Mouse (Mus musculus): ENCODE data around the gene Igfals. TPM values are rescaled to one million over a fixed set of nuclear protein-coding genes. Genes with fewer than 3 reads are reported as not detected.

Gene Igfals
- polyA plus RNA-seq, 1 experiment: 9.0 TPM

DNA sequence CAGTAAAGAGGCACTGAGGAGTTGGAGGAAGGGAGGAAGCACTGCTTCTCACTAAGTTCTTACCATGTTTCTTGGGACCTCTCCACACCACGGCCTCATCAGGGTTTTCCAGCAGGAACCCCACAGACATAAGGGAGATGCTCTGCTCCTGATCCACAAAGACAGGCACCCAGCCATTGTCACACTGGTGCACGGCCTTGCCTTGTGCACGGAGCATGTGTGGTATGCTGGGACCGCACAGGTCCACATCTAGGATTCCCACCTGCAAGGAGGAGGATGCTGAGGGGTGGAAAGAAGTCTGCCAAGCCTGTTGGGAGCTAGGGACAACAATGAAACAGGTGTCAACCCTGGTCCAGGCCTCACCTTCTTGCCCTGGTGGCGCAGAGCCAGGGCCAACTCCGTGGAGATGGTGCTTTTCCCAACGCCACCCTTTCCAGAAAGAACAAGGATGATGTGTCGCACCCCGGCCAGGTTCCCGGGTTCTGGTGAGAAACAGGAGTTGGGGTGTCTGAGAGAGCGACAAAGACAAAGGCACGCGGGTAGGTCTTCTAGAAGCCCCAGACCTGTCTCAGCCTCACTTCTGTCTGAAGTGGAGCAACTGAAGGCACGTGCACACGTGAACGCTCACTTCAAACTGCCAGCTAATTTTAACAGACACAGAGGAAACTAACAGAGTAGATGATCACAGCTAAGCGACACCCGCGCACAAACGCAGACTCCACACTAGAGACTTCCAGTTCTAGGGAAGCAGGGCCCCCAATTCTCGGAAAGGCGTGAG, 19.7 kb downstream of the Igfals start:
- DNase-seq: no peak
- peak overlapping the region; percentile 83 for H3K4me3 ChIP-seq (ENCODE audit: control insufficient read depth, insufficient read depth, low read length)
- no peaks in the 10 kb centered on the region for H3K27me3 ChIP-seq (ENCODE audit: control insufficient read depth, insufficient read depth, low read length)
- peaks cover 12% of the 10 kb centered on the region for H3K36me3 ChIP-seq (ENCODE audit: control insufficient read depth, insufficient read depth, low read length)
- 24% methylated on average over 22 of the region's 22 CpGs for WGBS
- H3K4me1 ChIP-seq (replicated peaks; ENCODE audit: control insufficient read depth, insufficient read depth, low read length): peaks cover 16% of the 10 kb centered on the region
- TF ChIP-seq CTCF (IDR thresholded peaks at IDR 0.05; ENCODE audit: borderline replicate concordance, control insufficient read depth, extremely low read depth, insufficient read depth, low read length, poor library complexity): no peak
- no peak for TF ChIP-seq POLR2A (IDR thresholded peaks at IDR 0.05; ENCODE audit: control insufficient read depth, extremely low read depth, insufficient read depth, low read length, poor library complexity)
- H3K27ac ChIP-seq (ENCODE audit: control insufficient read depth, insufficient read depth, low read length): no peak overlapping the region

DNA sequence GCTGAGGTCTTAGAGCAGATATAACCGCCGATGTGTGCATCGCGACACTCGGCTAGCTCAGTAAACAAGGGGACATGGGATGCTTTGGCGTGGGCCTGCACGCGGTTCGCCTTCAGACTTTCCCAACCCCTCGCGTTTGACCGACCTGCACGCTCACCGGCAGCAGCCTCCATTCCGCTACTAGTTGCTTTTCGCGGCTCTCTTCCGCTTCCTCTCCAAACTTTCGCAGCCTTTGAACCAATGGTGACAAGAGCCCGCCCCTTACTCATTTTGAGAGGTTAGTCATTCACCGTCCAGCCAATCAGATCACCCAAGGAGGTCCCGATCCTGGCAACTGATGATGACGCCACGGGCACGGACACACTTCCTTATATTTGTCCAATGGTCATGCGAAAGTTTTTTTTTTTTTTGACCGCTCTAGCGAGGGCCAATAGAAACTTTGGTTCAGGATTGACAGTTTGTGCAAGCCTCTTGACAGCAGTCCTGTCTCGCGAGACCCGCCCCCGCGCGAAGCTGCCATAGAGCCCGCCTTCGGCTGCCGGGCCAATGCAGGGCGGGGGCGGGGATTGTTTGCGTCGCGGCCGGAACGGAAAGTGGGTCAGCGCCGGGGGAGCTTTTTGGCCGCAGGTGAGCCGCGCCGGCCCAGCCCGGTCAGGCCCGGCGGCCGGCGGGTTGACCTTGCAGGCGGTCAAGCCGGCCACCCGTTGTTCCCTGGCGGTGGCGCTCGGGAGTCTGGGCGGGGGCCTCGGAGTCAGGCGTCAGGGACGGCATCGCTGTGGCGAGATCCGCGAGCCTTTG, 20.5 kb downstream of the Igfals start, which contains the start of the genes Nubp2 and Spsb3:
Nubp2 (minus strand) TSS at position 216 of the 798 bp plus-strand sequence.
Spsb3 (plus strand) TSS at position 510 of the 798 bp plus-strand sequence.
- Histone ChIP-seq H3K4me1 (replicated peaks; ENCODE audit: control insufficient read depth, insufficient read depth, low read length) (peaks cover 16% of the 10 kb centered on the region), H3K4me3 (ENCODE audit: control insufficient read depth, insufficient read depth, low read length) (peak within 1 kb of the TSS; percentile 83), H3K27ac (ENCODE audit: control insufficient read depth, insufficient read depth, low read length) (no peak within 1 kb of the TSS), H3K27me3 (ENCODE audit: control insufficient read depth, insufficient read depth, low read length) (no peaks in the 10 kb centered on the region), H3K36me3 (ENCODE audit: control insufficient read depth, insufficient read depth, low read length) (peaks cover 20% of the 10 kb centered on the region)
- peak; percentile 96 for DNase-seq
- TF ChIP-seq POLR2A (IDR thresholded peaks at IDR 0.05; ENCODE audit: control insufficient read depth, extremely low read depth, insufficient read depth, low read length, poor library complexity) (peak; percentile 66; the same call in 1 of the 2 replicates), CTCF (IDR thresholded peaks at IDR 0.05; ENCODE audit: borderline replicate concordance, control insufficient read depth, extremely low read depth, insufficient read depth, low read length, poor library complexity) (peak; percentile 38; the same call in 1 of the 2 replicates)
- under 1% methylated on average over 69 of the region's 69 CpGs for WGBS

DNA sequence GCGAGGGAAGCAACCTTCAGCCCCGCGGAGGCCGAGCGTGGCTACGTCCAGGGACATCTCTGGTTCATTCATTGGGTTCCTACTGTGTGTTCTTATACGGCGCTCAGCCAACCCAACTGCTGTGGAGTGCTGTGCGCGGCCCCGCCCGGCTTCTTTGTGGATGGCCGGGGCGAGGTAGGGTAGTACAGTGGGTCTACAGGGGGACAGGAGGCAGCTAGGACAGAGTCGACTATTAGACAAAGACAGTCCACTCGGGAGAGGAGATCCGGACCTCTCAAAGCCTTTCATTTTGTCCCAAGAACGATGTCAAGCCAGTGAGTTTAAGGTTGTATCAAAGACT, 21.1 kb downstream of the Igfals start:
- Histone ChIP-seq H3K27me3 (ENCODE audit: control insufficient read depth, insufficient read depth, low read length) (no peaks in the 10 kb centered on the region), H3K4me3 (ENCODE audit: control insufficient read depth, insufficient read depth, low read length) (peak overlapping the region; percentile 75), H3K4me1 (replicated peaks; ENCODE audit: control insufficient read depth, insufficient read depth, low read length) (peaks cover 16% of the 10 kb centered on the region), H3K27ac (ENCODE audit: control insufficient read depth, insufficient read depth, low read length) (no peak overlapping the region), H3K36me3 (ENCODE audit: control insufficient read depth, insufficient read depth, low read length) (peaks cover 22% of the 10 kb centered on the region)
- no peak for DNase-seq
- under 1% methylated on average over 18 of the region's 18 CpGs for WGBS
- no peak for TF ChIP-seq CTCF (IDR thresholded peaks at IDR 0.05; ENCODE audit: borderline replicate concordance, control insufficient read depth, extremely low read depth, insufficient read depth, low read length, poor library complexity)
- TF ChIP-seq POLR2A (IDR thresholded peaks at IDR 0.05; ENCODE audit: control insufficient read depth, extremely low read depth, insufficient read depth, low read length, poor library complexity): no peak

DNA sequence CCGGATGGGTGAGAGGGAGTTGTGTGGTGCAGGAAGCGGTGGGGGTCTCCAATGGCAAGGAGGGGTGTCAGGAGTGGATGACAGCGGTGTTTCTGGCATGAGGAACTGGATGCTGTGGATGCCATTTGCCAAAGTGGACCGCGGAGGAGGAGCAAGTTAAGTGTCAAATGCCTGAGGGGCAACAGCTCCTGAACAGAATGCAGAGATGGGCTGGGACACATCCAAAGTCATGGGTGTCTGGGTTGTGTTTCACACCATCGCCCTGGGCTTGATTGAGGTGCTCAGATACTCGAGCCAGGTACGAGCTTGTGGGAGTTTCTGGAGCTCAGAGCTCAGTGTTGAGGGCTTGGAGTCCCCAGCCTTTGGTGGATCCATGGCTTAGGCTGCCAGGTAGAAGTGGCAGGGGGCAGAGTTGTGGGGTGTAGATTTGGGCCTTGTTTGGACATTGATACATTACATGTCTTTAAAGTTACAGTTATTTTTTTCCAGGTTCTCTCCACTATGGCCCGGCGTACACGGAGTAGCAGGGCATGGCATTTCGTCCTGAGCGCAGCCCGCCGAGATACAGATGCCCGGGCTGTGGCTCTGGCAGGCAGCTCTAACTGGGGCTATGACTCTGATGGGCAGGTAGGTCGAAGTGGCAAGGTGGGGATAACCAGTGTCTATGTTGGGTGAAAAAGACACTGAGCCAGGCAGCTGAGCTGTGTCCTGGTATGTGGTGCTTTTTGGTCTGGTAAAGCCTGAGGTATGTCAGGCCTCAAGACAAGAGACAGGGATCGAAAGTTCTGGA, 21.7 kb downstream of the Igfals start:
- Histone ChIP-seq H3K4me1 (replicated peaks; ENCODE audit: control insufficient read depth, insufficient read depth, low read length) (peaks cover 16% of the 10 kb centered on the region), H3K27me3 (ENCODE audit: control insufficient read depth, insufficient read depth, low read length) (no peaks in the 10 kb centered on the region), H3K27ac (ENCODE audit: control insufficient read depth, insufficient read depth, low read length) (no peak overlapping the region), H3K4me3 (ENCODE audit: control insufficient read depth, insufficient read depth, low read length) (peak overlapping the region; percentile 75), H3K36me3 (ENCODE audit: control insufficient read depth, insufficient read depth, low read length) (peaks cover 27% of the 10 kb centered on the region)
- 63% methylated on average over 18 of the region's 18 CpGs for WGBS
- TF ChIP-seq CTCF (IDR thresholded peaks at IDR 0.05; ENCODE audit: borderline replicate concordance, control insufficient read depth, extremely low read depth, insufficient read depth, low read length, poor library complexity): no peak
- TF ChIP-seq POLR2A (IDR thresholded peaks at IDR 0.05; ENCODE audit: control insufficient read depth, extremely low read depth, insufficient read depth, low read length, poor library complexity): no peak
- DNase-seq: no peak

DNA sequence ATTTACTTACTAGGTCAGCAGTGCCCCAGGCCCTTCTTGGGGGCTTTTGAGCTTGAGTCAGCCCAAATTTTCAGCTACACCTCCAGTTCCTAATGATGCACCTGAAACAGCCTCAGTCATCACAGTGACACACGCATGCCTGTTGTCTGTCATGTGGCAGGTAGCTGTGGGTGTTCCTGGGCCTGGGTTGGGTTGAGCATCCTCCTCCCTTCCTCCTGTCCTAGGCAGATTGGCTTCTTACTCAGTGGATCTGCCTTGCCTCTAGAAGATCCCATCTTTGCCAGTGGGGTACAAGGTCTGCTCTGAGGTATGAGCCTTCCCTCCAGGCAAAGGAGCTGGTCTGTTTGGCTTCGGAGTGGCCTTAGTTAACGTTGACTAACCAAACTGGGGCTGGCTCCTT, 23.1 kb downstream of the Igfals start:
- Histone ChIP-seq H3K27me3 (ENCODE audit: control insufficient read depth, insufficient read depth, low read length) (no peaks in the 10 kb centered on the region), H3K4me3 (ENCODE audit: control insufficient read depth, insufficient read depth, low read length) (no peak overlapping the region), H3K27ac (ENCODE audit: control insufficient read depth, insufficient read depth, low read length) (no peak overlapping the region), H3K4me1 (replicated peaks; ENCODE audit: control insufficient read depth, insufficient read depth, low read length) (peaks cover 16% of the 10 kb centered on the region), H3K36me3 (ENCODE audit: control insufficient read depth, insufficient read depth, low read length) (peaks cover 22% of the 10 kb centered on the region)
- no peak for TF ChIP-seq CTCF (IDR thresholded peaks at IDR 0.05; ENCODE audit: borderline replicate concordance, control insufficient read depth, extremely low read depth, insufficient read depth, low read length, poor library complexity)
- TF ChIP-seq POLR2A (IDR thresholded peaks at IDR 0.05; ENCODE audit: control insufficient read depth, extremely low read depth, insufficient read depth, low read length, poor library complexity): no peak
- 99% methylated on average over 3 of the region's 3 CpGs for WGBS
- no peak for DNase-seq
